Mouse (Mus musculus) bone marrow, adult 2 months (tissue): ENCODE data around the gene Arl4c.

ENCODE experiments used
- CTCF ChIP-seq: fragments of 200-500 bp; IDR thresholded peaks from 2 replicates; pipeline ENCODE4 v1.5.1; 2011; ENCODE audit warnings: low read length, control low read depth; ENCODE audit not compliant: control insufficient read depth, insufficient read depth
- POLR2A ChIP-seq: fragments of 200-500 bp; IDR thresholded peaks from 2 replicates; pipeline ENCODE4 v1.6.1; 2011; ENCODE audit warnings: low read depth, mild to moderate bottlenecking, control low read depth, low read length, borderline replicate concordance; ENCODE audit not compliant: control insufficient read depth

DNA sequence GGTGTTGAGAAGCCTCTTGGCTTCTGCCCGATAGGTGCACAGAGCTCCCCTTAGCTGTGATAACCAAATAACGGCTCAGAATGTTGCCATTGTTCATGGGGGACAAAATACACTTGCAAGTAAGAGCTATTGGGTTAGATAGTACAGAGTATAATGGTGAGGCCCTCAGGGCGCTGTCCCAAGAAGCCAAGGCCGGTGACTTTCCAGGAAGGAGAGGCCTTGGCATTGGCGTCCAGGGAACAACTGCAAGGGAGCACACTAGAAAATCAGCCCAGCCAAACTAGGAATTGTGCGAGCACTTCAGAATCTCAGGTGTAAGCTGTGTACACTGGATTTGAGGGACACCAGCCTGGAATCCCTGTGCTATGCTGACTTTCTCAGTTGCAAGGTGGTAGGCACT is 11.4 kb downstream of the Arl4c start:
- TF ChIP-seq CTCF (no peak), POLR2A (no peak)
